Mouse (Mus musculus): Measurements from ENCODE around the gene Vopp1. TPM values are rescaled to one million over a fixed set of nuclear protein-coding genes. Genes with fewer than 3 reads are reported as not detected.
"Not testable (repeated sequence)": the region's sequence is repeated elsewhere in the genome, so short reads cannot be mapped to it uniquely, and the experiment has no call there.

The Vopp1 gene
- total RNA-seq (2021) = 10 to 100 TPM; 18.9 to 20.3 TPM

- intact Hi-C loops (cut with DNase I) = loop anchor here (5.0 kb wide), 1 partner anchor 132 kb away; the partner anchor contains the start of gene Pyurf
- peak; percentile 69 to 82 for DNase-seq
Measured at GRCm38 (mm10) chr6:57824422-57825258, at the start of gene Vopp1. TSS of gene Vopp1 (minus strand) at chr6:57825159.

- DNase-seq = peak in 1 of 2 experiments; percentile 20
- intact Hi-C loops (cut with DNase I) = loop anchor here (1.0 kb wide), 2 partner anchors 116 to 250 kb away; no protein-coding TSS in a partner anchor
Measured at GRCm38 (mm10) chr6:57859043-57860042, 34.4 kb upstream of the Vopp1 start.

GRCm38 (mm10) chr6:57851177-57851576 lies 26.2 kb upstream of the Vopp1 start:
- DNase-seq; intact Hi-C loops (cut with DNase I): not testable (repeated sequence)

DNA sequence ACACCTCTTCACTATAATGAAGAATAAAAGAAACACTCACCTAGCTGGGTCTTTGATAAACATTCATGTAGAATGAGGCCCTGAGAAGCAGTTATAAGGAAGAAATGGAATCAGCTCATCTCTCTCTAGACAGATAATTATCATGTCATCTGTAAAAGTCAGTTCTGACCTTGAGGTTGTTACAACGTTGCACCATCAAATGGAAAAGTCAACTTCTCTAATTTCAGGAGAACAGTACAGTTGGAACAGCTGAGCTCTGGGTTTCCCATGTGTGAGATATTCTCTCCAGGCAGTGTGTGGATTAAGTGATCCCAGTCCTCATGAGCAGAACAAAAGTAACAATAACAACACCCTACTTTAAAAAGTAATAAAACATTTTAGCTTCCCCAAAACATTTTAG lies 25.3 kb upstream of the Vopp1 start, which contains the start of gene Vmn1r21:
Vmn1r21 (minus strand) TSS at position 58 of the 400 bp plus-strand sequence.
- intact Hi-C loops (cut with DNase I) = no loop called here
- DNase-seq = no peak

DNA sequence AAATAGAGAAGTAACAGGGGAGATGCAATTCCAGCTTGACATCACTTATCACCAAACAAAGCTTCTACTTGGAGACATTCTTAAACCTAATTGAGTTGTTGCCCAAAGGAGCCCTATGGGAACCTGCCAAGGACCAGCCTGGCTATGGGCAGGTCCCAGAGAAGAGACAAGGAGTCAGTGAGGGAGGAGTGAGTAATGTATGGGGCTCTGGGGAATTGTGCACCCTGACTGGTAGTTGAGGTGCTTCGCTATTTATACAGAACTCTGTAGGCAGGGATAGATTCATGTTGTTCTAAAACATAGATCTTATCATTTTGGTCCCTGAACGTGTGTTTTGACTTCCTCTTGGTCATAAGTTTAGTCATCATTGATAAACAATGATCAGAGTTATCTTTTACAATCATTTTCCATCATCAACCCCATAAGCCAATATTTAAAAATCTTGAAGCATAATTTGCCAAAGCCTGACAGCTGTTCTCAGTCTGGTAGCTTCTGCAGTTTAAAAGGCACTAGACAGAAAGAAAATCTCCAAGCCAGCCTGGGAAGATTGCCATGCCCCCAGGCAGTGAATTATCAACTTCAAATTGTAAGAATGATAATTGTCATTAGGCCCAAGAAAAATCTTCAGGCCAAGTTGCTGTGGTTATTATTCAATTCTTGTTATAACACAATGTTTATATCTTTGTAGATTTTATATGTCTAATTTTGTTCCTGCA lies 14.9 kb upstream of the Vopp1 start:
- intact Hi-C loops (cut with DNase I) = no loop called here
- no peak for DNase-seq

DNA sequence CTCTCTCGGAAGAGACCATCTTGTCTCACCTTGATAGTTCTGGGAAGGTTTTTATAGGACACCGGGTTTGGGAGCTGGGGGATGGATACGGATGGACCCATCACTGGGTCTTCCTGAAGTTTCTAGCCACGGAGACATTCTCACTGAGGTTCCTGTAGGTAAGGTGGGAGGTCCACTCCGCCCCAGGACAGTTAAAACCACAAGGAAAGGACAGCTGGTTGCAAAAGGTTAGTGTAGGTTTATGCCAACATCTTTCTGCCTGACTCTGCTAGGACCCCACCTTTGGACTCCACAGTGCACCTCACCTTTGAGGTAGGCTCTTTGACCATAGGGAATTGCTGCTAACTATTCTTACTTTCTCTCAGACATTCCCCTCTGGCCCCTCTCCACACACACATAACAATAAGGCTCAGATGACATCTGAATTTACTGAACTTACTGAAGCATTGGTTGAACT lies 328 bp upstream of the Vopp1 start:
- no peak for DNase-seq
- intact Hi-C loops (cut with DNase I) = no loop called here

DNA sequence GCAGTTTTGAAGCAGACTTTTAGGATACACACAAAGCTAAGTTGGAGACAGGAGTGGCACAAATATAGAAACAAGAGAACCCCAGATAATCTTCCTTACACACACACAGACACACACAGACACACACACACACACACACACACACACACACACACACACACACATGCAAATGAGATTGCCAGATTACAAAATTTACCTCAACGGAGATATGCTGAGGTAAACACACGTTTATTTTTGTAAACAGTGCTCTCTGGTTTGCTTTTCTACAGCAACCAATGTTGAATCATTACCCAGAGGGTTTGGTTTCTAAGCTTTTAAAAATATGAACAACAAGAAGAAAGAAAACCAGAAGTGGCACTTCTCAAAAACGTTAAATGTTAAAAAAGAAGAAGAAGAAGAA lies 1.5 kb downstream of the Vopp1 start:
- intact Hi-C loops (cut with DNase I) = loop anchor here (5.0 kb wide), 1 partner anchor 131 kb away; the partner anchor contains the start of gene Pyurf
- no peak for DNase-seq

DNA sequence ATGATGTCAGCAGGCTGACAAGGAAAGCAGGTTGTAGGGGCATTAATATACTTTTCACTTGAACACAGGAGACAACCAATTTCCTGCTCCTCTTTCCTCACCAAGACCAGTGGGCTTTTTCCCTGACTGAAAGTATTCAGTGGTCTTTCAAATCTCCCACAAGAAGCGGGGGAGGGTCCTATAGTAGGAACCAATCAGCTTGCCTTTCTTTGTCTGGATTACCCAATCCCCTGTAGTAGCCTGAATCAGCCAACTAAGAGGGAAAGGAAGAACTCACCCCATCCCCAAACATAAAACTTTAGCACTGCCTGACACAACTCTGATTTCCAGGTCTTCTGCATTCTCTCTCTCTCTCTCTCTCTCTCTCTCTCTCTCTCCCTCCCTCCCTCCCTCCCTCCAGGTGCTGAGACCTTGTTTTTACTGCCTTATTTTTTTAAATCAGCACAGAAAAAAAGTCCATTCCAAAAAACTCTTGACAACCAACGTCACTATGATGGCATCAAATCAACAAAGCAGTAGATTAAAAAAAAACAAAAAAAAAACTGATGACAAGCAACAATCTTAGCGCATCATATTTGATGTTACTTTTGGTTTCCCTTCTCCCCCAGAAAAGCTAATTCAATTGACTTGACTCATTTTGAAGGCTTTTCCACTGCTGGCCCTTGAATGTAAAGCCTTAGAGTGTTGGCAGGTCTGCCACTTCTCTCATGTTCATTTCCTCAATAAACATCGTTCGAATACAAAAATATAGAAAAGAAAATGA lies 2.1 kb downstream of the Vopp1 start:
- no peak for DNase-seq
- intact Hi-C loops (cut with DNase I) = loop anchor here (5.0 kb wide), 1 partner anchor 131 kb away; the partner anchor contains the start of gene Pyurf

DNA sequence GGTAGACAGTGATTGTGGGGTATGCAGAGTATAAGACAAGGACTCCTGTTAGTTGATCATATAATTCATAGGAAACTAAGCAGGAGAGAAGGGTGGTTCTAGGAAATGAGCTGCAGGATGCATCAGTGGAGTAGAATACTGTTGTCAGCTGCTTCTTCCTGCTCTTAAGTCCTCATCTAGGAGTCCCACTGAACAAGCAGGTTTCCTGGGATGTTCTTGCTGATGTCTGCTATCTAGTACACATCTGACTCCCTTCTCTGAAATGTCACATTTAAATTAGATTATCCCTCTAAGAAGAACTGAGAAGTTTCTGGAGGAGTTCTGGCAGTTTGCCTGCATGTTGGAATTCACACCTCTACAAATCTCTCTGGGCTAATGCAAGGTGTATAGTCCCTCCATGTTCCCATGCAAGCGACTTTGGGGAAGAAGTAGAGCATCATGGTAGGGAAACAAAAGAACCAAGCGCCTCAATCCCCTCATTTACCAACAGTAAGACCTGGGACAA lies 10.5 kb downstream of the Vopp1 start:
- intact Hi-C loops (cut with DNase I) = no loop called here
- no peak for DNase-seq

- intact Hi-C loops (cut with DNase I) = no loop called here
- DNase-seq = no peak
Measured at GRCm38 (mm10) chr6:57811748-57812730, 12.9 kb downstream of the Vopp1 start.

GRCm38 (mm10) chr6:57805218-57806069 lies 19.5 kb downstream of the Vopp1 start:
- DNase-seq = no peak
- intact Hi-C loops (cut with DNase I) = no loop called here

GRCm38 (mm10) chr6:57803130-57803529 lies 21.8 kb downstream of the Vopp1 start:
- intact Hi-C loops (cut with DNase I) = no loop called here
- DNase-seq = no peak

DNA sequence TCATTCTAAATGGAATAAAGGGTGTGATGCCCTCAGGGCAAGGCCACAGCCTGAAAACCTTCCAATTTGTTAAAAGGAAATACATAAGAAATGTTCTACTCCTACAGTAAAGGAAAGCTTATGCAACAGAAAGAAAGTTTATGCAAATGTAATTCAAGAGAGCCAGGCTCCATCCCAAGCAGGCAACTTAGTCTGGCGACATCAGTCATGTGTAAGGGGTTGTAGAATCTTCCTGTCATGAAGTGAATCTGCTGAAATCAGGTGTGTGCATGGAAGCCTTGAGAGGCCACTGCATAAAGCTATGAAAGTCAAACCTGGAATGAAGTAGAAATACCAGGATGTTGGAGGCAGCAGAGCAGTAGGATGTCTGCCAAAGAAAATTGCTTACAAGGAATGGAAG lies 26.0 kb downstream of the Vopp1 start:
- no peak for DNase-seq
- intact Hi-C loops (cut with DNase I) = no loop called here

DNA sequence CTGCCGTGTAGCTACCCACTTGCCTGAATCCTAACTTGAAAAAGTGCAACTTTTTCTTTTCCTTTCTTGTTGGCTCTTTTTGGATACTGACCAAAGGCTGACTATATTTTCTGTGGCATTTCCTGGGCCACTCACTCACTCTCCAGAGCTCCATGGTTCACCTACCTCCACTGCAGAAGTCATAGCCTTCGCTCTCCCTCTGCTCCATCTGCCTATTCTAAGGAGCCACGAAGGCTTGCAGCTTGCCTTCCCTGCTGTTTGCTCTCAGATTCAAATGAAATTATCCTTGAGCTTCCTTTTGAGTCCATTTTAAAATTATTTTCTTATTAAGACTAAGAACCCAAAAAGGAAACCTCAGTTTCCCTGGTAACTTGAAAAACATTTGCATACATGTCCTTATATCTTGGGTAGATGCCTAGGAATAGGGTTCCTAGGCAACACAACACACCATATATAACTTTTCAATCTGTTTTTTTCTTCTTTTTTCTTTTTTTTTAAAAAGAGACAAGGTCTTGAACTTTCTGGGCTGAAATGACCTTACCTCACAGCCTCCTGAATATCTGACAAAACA lies 28.0 kb downstream of the Vopp1 start:
- DNase-seq = no peak
- intact Hi-C loops (cut with DNase I) = no loop called here

- intact Hi-C loops (cut with DNase I) = no loop called here
- peak in 1 of 2 experiments; percentile 30 for DNase-seq
Measured at GRCm38 (mm10) chr6:57795835-57796234, 29.1 kb downstream of the Vopp1 start.

GRCm38 (mm10) chr6:57792821-57793220 lies 32.1 kb downstream of the Vopp1 start:
- DNase-seq = not testable (repeated sequence)

DNA sequence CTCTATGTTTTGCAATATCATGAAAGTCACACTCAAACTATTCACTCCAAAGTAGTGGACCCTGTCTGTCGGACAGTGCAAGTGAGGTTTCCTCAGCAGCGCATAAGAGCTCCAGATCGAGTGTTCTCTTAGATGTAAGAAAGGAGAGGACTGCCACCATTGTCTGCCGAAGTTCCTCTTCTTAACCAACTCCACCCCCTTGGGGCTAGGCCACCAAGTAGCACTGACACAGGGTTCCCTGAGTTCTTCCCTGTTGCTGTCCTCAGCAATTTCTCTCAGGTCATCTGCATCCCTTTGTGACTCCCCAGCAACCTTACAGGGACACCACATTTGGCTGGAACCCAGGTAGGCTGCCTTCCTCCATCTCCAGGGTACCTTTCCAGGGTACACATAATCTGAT lies 34.4 kb downstream of the Vopp1 start:
- DNase-seq = no peak
- intact Hi-C loops (cut with DNase I) = no loop called here

More at GRCm38 (mm10) chr6:57792821-57793220, 32.1 kb downstream of the Vopp1 start:
- intact Hi-C loops (cut with DNase I) = not testable (repeated sequence)

All from heart, postnatal 36 days (tissue).